Mouse (Mus musculus): ENCODE data around the gene Exoc2.

Exoc2 gene

DNA sequence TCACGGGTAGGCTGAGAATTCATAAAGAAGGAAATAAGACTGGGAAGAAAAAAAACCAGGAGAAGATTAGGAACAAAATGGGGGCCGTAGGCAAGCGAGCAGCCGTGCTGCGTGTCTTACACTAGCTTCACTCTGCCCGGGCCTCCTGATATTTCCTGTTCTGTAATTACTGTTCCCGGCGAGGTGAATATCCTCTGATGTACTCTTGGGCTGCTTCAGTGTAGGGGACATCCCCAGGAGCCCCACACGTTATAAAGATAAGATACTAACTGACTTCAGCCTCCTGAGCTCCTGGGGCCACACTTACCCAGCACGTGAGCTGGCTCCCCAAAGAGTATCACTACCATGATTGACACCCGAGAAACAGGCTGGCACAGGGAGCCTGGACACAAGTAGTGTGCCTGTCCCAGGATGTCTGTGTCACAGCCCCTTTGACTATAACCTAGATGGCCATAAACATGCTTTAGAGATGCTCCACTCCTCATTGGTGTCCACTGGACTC, 196.2 kb downstream of the Exoc2 start:
- DNase-seq (ENCODE audit: low read depth, low spot score), result no peak

DNA sequence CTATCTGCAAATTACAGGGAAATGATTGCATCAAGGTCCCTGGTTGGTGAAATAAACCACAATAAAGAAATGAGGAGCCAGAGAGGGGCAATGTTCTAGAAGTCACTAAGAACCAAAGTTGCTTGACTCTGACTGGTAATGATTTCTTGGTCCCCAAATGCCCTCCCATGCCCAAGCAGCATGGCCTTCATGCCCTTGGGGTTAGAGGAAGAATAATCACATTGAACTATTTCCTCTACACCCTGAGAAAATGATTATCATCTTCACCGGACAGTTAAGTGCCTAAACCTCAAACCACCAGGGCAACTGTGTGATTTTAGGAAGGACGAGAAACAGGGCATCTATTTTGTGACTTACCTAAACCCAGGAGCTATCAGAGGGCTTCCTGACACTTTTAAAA, 197.9 kb downstream of the Exoc2 start:
- DNase-seq (ENCODE audit: low read depth, low spot score), result no peak

DNA sequence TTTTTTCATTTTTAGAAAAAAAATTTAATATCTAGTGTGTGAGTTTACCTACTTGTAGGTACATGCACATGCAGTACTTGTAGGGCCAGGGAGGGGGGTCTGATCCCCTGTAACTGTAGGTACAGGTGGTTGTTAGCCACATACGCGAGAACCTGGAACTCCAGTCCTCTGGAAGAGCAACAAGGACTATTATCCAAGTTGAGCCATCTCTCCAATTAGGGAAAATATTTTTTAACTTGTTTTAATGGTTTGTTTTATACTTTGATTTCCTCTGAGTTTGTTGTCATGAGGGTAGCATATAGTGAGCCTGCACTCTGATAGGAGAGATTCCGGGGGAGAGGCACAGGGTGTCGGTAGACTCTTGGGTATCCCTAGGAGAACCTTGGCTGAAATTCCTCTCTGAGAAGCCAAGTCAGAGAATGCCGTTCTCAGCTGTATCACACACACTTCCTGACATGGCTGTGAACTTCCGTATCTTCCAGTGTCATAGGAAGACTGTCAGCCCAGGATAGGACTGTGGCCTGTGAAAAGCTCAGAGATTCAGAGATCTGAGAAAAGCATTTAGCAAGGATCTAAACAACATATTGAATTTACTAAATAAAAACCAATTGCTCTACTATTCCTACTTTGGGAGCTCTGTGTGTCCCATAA, 206.3 kb downstream of the Exoc2 start:
- no peak for DNase-seq (ENCODE audit: low read depth, low spot score)

DNA sequence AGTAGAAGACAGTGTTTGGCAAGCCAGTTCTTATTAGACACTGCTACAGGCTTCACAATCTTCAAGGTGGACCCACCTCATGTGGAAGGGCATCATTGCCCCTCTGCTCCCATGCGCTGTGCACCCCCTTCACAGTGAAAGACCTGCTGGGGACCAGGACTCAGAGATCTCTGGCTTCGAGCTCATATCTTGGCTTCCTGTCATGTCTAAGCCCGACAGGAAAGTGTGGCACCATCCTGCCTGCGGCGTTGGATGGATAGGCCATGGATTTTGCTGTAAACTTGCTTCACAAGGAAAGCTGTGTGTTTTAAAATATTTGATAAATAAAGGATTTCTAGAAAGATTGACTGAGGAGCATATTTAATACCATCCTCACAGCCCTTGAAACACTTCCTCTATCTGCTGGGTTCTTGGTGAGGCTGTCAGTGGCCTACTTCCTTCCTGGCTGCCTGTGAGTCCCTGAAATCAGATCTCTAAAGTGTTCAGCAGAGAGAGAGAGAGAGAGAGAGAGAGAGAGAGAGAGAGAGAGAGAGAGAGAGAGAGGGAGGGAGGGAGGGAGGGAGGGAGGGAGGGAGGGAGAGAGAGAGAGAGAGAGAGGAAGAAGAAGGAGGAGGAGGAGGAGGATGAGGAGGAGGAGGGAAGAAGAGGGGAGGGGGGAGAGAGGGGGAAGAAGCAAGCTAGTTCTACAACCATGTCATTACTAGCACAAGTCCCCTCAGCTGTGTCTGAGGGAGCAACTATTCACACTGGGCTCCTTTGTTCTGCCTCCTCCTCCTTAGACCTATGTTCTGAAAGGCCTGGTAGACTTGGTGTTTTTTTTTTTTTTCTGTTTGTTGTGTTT, 207.0 kb downstream of the Exoc2 start:
- no peak for DNase-seq (ENCODE audit: low read depth, low spot score)

DNA sequence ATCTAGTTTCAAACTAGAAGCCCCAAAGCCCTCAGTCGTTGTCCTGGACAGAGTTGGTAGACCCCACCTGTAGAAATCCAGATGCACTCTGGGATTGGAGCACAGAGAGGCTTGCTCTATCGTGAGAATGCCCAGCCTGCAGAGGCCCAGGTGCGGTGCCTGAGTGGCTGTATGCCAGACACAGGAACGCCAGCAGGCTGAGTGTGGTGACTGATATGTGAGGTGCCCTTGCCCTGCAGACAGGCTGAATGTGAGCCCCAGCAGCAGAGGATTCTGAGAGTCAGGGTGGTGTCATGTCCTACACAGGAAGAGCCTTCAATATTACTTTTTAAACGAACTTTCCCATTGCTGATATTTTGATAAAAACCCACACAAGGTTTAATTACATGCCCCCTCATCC, 208.0 kb downstream of the Exoc2 start:
- no peak for DNase-seq (ENCODE audit: low read depth, low spot score)

DNA sequence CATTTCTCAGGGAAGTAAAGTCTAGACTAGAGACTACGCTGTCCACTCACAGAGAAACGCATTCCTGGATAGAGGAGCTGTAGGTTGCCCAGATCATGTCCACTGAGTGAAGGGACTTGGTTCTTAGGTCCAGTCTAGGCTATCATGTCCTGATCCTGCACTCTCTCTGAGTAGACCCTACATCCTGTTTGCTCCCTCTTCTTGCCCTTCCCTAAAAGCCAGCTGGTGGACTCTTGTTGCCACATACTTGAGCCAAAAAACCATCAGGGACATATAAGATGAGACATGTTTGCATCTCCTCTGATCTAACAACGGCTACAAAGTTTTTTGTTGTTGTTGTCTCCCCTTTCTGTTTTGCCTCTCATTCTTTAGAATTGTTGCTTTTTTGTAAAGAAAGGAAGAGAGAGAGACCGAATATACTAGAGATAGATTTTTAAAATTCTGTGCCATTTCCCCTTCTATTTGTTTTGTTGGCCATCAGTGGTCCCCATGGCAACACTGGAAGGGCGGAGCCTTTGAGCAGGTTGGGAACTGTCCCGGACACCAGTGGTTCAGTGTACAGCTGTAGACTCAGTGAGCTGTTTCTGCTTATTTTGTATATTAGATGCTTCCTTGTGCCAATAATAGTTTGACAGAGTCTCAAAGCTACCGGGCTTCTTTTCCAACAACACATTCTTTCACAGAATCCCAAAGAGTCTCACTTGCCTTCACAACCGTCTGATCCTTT, 209.7 kb downstream of the Exoc2 start:
- DNase-seq (ENCODE audit: low read depth, low spot score), result no peak

Data from telencephalon, adult 2 months (tissue).